Mouse (Mus musculus) thymus, postnatal 25 days (tissue): ENCODE measurements around the gene Hoxd3.
A peak's percentile ranks its signal among the peaks of the same experiment; 100 is the strongest.

Experiments used
- DNase-seq: peaks from one replicate; pipeline ENCODE4 v3.0.0; 2022

Hoxd3 gene

DNA sequence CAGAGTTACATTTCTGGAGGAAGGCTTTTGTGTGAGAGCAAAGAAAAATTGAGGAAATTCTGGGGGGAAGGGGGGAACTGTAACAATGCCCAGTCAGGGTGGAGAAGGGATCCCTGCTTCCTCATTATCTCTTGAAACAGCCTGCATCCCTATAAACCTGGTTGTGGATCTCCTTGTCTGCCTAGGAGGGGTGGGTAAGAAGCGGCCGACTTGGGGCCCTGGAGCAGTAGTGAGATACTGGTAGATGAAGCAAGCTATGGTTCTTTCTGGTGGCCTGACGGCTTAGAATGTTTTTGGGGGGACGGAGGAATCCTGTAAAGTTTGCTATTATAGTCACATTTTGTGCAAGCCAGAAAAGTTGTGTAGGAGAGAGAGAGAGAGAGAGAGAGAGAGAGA is 18.3 kb upstream of the Hoxd3 start:
- DNase-seq: no peak

DNA sequence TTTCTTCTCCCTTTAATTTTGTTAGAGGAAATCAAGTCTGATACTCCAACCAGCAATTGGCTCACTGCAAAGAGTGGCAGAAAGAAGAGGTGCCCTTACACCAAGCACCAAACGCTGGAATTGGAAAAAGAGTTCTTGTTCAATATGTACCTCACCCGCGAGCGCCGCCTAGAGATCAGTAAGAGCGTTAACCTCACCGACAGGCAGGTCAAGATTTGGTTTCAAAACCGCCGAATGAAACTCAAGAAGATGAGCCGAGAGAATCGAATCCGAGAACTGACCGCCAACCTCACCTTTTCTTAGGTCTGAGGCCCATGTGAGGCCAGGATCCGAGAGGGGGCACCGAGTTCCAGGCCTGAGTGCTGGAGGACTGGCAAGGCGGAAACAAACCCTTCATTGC is 17.7 kb upstream of the Hoxd3 start:
- no peak for DNase-seq

DNA sequence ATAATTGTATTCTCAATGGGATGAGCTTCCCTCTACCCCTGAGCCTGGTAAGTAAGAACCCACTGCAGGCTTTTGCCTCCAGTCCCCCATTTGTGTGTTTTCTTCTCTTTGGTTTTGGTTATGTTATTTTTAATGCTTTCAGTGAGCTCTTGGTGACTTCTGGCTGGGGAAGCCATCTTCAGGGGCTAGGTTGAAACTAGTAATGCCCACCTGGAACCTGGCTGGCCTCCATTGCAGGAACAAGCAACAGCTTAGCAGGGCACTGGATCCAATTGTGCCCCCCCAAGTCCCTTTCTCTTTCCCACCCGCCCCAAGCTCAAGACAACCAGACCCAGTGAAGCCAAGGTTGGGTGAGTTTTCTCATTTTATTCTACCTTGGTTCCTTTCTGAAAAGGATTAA is 16.3 kb upstream of the Hoxd3 start:
- DNase-seq: no peak

DNA sequence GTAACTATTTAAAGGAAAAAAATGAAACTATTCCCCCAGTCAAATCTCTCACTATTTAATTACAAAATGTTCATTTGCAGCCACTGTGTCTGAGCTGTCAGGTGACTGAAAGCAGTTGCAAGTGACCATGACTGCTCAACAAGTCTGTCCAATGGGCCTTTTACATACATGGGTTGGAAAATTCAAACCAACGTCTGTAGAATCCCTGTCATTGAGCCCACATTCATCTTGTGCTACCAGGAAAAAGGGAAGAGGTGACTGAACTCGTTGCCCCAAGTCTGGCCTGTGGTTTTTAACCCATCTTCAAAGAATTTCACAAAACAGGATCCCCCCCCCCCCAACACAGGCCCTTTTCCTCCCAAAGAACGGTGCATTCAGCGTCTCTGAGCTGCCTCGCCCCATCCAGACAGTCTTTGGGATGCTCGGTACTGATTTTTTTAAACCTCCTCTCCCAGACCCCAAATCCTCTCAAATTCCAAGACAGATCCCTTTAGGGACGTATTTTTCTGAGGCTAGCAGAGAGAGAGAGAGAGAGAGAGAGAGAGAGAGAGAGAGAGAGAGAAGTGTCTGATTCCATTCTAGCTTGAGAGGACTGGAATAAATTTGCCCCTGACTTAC is 15.8 kb upstream of the Hoxd3 start:
- DNase-seq: no peak

DNA sequence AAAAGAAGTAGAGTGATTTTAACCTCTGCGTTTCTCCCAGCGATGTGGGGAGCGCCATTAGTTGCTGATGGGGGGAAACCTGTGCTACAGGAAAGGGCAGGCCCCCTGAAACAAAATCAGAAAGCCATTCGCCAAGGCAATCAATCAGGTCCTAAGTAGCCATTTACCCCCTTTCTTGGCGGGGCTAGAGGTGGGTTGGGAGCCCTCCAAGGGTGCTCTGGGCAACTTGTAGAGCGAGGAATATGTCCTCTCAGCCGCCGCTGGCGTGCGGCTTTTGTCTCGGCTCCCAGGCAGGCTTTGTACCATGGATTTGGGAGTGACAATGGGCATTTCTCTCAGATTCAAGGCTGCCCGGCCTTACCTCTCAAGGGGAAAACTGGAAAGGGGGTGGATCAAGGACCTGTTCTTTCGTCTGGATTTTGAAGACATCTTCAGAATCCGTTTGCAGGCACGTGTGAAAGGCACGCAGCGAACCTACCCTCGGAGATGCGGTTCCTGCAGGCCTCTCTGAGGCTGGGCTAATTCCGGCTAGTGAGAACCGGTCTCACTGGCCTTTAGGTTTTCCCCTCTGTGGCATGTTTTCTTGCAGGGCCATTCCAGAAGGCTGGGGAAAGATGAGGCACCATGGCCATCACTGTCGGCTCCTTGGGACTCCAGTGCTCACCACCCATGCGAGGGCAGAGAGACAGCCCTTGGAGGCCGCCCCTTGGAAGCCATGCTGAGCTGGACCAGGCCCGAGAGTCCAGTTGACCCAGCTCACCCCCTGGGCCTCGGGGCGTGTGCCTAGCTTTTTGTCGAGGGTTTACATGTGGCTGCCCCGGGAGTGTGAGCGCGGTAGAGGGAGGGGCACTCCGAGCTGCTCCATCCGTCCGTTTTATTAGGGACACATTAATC is 15.0 kb upstream of the Hoxd3 start:
- no peak for DNase-seq

DNA sequence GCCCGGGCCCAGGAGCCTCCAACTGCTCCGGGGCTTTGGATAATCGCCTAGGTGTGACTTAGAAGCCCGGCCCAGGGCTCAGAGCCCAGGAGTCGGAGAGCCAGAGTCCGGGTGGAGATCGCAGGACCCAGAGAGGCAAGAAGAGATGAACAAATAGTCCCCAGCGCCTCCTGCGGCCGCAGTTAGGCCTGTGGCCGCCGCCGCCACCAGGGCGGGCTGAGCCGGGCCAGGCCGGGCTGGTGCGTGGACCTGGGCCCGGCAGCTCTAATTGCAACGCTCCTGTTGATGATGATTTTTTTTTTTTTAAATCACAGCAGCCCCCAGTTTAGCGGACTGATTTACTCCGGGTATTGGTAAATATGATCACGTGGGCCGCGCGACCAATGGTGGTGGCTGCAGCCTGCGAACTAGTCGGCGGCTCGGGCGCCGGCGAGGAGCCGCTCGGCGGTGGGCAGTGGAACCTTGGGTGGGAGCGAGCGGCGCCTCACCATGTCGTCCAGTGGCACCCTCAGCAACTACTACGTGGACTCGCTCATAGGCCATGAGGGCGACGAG is 14.1 kb upstream of the Hoxd3 start, which contains the start of gene Hoxd9:
Gene Hoxd9 (plus strand): TSS at position 161 of the 555 bp plus-strand sequence.
- no peak for DNase-seq

DNA sequence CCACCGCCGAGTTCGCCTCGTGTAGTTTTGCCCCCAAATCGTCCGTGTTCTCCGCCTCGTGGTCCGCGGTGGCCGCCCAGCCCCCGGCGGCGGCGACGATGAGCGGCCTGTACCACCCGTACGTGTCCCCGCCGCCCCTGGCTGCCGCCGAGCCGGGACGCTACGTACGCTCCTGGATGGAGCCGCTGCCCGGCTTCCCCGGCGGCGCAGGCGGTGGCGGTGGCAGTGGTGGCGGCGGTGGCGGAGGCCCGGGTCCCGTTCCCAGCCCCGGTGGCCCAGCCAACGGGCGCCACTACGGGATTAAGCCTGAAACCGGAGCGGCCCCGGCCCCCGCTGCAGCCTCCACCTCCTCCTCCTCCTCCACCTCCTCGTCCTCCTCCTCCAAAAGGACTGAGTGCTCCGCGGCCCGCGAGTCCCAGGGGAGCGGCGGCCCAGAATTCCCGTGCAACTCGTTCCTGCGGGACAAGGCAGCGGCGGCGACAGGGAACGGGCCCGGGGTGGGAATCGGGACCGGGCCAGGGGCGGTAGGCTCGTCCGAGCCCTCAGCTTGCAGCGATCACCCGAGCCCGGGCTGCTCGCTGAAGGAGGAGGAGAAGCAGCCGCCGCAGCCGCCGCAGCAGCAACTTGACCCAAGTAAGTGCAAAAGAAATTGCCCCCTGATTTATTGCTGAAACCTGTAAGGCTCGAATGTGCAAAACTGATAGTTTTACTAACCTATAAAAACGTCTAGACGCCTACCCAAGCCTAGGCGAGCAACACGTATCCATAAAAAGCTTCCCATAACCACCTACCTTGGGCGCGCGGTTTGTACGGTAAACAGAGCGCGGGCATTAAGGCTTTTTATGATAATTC is 13.3 kb upstream of the Hoxd3 start:
- no peak for DNase-seq

DNA sequence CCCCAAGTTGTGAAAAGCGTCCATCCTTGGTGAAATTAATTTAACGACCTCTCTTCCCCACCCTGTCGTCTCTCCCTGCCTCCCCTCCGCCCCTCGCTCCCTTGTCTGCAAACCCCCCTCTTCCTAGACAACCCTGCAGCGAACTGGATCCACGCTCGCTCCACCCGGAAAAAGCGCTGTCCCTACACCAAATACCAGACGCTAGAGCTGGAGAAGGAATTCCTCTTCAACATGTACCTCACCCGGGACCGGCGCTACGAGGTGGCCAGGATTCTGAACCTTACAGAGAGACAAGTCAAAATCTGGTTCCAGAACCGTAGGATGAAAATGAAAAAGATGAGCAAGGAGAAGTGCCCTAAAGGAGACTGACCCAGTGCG is 12.7 kb upstream of the Hoxd3 start:
- no peak for DNase-seq

DNA sequence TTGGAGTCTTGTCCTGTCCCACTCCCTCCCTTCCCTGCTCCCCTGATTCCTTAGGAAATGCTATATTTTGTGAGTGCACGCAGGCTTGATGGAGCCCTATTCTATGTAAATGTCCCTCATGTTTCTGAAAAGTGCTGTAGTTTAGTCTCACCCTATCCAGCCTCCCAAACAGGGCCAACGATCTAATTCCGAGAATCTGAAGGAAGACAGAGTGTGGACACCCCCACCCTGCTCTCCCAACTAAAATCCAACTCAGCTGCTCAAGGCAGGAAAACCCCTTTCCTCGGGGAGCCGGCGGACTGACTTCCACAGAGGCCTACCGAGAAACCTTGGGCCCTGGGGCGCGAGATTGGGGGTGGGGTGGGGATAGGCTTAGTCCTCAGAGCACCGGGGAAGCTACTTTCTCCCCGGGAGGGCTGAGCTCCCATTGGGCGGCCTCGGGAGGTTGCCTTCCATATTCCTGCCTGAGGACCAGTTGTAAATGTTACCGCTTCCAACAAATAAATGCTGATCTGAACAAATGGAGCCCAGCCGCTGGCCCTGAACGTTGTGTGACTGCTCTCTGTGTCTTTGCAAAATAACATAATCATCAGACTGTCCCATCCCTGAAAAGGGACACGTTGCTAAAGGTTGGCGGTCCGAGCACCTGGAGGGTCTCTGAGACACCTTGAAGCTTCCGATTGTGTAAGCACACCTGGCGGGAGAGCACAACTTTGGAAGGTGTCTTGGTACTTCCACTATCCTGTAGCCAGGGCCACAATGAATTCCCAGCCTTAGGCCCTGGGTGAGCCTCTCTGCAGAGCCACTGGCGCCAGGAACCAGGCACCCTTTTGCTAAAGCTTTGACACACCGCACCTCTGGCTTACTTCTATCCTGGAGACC is 11.8 kb upstream of the Hoxd3 start:
- no peak for DNase-seq

DNA sequence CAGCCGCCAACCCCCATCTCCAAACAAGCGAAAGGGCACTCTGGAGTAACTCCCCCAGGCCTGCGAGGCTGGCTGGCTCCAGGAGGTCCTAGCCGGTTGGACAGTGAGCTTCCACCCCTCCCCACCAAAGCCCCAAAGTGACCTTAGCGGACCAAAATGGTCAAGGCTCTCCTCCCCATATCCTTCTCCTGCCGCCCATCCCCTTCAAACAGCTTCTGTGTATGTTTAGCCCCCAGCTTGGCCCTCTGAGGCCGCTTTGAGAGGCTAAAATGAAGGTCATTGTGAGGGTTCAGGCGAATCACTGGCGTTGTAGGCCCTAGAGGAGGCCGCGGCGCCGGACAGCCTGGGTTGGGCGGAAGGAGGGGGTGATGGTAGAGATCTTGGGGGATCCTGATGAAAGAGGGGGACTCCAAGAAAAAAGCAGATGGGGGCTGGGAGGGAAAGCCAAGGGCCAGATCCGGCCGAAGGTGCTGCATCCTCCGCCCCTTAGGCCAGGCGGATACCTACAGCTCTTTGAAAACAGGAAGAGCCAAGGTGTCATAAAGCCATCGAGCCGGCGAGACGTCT is 11.1 kb upstream of the Hoxd3 start:
- DNase-seq: no peak

DNA sequence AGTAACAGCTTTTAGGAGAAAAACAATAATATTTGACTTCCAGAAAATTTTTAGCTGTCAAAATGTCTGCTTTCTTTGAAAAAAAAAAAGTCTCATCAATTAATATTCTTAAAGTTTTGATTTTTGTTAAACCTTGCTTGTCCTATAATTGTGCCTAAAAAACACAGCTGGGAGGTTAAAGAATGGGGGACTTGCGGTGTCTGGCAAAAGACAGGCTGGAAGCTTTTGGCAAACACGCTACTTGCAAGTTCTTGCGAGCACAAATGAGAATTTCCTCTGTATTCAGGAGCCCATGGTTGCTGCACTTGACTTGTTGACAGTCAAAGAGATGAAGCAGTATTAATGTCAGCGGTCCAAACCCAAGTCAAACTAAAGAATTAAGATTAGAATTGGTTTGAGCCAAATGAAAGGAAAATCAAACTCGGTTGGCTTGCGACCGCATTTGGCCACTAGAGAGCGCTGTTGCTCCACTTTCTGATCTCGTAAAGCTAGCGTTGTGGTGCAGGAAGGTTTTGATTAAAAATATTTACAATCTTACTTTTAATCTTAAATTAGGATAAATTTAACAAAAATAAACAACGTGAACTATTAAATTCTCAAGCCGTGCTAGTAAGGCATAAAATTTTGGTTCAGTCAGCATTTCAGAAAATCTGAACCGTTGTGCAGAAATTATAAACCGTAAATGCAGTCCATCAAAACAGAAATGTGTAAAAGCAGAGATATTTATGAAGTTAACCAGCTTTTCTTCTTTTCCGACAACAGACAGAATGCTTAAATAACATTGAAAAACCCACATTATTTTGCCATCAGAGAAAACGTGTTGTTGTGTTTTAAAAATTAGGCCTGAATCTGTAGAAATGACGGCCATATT is 9.5 kb upstream of the Hoxd3 start:
- DNase-seq: peak; percentile 58

DNA sequence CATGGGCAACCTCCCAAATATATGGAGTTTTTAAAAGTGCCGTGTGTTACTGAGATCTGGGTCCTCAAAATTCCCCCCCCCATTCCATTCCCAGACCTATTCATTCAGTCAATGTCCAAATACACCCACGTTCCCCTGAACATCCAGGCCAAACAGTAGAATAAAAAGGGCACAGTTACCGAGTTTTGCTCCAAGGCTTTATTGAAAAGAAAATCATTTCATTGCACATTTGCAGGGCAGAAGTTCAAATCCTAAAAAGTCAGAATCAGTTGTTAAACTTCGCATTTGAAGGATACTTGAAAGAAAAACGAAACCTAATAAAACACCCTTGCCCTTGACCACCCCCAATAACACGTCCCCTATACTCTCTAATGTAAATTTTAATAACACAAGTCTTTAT is 8.9 kb upstream of the Hoxd3 start:
- no peak for DNase-seq

DNA sequence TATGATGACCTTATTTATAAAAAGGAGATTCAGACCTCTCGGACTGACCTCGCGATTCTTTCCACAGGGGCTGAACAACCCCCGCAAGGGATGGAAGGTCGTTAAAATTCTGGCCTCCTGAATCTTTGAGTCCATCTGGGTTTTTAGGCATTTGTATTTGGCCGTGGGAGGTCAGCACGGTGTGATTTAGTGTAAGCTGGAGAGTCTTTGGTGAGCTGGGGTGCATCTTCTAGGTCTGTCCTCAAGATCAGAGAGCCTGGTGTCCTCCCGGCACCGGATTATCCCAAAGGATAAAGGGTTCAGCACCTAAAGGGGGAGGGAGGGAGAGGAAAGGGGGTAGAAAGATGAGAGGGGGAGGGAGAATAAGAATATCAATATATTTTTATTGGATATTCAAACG is 8.4 kb upstream of the Hoxd3 start:
- no peak for DNase-seq

DNA sequence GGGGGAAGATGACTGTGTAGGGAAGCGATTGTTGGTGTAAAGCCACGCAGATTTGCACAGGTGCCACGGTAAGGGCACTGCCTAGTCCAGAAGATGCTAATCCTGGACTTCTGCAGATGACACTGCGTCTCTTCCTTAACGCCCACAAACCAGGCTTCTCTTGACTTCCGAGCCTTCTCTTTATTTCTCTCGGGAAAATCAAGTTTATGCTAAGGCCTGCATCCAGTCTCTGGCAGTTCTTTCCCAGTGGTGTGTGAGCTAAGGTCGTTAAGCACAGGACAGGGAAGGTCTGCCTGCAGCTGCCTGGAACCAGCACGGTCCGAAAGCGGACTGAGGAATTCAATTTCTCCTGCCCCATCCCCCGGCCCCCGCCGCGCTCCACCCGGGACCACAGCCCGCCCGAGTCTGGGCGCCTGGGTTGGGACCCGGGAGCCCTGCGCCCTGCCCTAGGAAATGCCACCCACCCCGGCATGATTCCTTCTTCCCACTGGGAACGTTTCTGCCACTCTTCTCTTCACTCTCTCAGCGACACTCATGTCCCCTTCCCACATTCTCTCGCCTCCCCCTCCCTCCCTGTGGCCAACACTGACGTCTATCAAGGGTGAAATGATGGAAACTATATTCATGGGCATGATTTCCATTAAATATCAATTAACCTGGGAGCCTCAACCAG is 7.9 kb upstream of the Hoxd3 start:
- no peak for DNase-seq

DNA sequence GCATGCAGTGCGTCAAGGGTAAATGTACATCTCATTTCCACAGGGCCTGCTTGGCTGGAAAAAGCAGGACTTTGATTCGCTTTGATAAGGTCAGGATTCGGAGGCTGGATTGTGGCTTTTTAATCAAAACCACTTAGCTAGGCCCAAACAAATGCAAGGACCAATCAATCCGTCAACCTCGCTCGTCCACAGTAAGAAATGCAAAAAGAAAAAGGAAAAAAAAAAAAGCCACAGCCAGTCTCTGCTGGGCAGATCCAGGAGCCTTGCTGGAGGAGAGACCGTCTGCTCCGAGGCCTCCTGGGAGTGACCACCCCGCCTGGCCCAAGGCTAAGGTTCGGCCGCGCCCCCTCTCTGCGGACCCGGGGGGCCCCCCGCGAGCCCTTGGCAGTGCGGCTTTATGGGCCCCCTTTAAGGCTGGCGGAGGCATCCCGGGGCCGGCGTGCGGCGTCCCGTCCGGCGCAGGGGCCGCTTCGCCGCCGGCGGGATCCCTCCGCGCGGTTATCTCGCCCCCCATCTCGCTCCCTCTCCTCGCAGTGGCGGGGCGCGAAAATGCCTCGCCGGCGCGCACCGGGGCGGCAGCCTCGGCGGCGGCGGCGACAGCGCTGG is 7.2 kb upstream of the Hoxd3 start, which contains the start of gene Hoxd8:
Gene Hoxd8 (plus strand): TSS at position 223 of the 606 bp plus-strand sequence.
- peak; percentile 27 for DNase-seq

DNA sequence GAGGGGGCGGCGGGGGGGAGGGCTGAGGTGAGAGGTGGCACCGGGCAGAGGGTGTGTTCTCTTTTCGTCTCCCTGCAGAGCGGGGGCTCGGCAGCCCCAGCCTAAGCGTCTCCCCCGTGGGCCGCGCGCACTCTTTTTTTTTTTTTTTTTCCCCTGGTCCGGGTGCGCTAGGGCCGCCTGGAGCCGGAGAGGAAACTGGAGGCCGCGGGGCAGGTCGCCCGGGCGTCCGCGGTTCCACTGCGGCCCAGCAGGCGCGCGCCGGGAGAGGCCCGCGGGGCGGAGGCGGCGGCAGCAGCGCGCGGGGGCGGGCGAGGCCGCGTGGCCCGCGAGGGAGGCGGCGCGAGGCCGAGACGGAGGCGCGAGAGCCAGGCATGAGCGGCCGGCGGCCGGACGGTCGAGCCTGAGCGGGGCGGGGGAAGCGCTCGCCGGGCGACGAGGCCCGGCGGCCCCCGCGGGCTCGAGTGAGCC is 6.7 kb upstream of the Hoxd3 start:
- DNase-seq: no peak

DNA sequence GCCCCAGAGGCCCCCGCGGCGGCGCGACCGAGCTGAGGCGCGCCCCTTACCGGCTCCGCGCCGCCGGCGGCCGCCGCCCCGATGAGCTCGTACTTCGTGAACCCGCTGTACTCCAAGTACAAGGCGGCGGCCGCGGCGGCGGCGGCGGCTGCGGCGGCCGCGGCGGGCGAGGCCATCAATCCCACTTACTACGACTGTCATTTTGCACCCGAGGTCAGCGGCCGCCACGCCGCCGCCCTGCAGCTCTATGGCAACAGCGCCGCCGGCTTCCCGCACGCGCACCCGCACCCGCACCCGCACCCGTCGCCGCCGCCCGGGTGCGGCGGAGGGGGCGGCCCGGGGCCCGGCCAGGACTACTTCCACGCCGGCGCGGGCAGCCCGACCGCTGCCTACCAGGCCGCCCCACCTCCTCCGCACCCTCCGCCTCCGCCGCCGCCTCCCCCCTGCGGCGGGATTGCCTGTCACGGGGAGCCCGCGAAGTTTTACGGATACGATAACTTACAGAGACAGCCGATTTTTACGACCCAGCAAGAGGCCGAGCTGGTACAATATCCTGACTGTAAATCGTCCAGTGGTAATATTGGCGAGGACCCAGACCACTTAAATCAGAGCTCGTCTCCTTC is 6.1 kb upstream of the Hoxd3 start:
- no peak for DNase-seq

DNA sequence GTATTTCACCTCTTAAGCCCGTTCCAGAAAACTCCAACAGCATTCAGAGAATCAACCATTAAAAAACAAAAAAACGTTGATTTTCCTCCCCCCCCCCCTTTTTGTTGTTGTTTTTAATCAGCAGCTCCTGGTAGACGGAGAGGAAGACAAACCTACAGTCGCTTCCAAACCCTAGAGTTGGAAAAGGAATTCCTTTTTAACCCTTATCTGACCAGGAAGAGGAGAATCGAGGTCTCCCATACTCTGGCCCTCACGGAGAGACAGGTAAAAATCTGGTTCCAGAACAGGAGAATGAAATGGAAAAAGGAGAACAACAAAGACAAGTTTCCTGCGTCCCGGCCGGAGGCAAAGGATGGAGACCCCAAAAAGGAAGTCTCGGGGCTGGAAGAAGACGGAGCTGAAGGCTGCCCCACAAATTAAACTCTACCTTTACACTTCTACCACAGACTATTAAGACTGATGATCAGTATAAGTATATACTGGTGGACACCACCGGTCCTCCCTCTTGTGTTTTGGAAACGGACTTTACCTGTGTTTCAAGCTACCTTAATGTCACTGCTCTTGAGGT is 5.2 kb upstream of the Hoxd3 start:
- DNase-seq: no peak

DNA sequence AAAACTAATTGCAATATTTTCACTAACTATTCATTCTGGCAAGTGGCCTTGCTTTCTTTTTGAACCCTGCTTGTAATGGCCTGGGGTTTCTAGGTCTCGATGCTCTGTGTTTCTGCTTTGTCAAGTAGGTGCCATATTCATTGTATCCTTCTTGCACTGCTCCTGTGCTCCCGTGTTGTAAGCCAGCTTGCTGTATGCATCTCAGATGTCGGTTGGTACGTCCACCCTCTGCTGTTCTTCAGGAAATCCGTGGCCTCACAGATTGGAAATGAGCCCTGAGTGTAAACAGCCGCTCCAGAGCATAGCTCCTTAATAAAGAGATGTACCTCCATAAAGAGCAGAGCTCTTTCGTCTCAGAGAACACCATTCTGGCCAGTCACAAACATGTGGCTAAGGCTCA is 4.1 kb upstream of the Hoxd3 start:
- DNase-seq: no peak
